Mouse (Mus musculus) CH12F3 (cell line): ENCODE data around the gene Cdca4.
"Not testable (repeated sequence)": the region's sequence is repeated elsewhere in the genome, so short reads cannot be mapped to it uniquely, and the experiment has no call there.

Experiments
- in situ Hi-C: fragments of 300-500 bp; cut with MboI; formaldehyde crosslinking; loops from 2 replicates; pipeline ENCODE4 v1.14.3; 2020; ENCODE audit warnings: low sequenced_read_pairs

Cdca4 gene

GRCm38 (mm10) chr12:112858581-112859336 is 29.5 kb upstream of the Cdca4 start:
- in situ Hi-C loops: no loop called here

- in situ Hi-C loops: no loop called here
These were observed 28.1 kb upstream of the Cdca4 start for GRCm38 (mm10) chr12:112857021-112857925.

GRCm38 (mm10) chr12:112856338-112856737 is 27.1 kb upstream of the Cdca4 start:
- in situ Hi-C loops: no loop called here

- in situ Hi-C loops: no loop called here
These were observed 25.5 kb upstream of the Cdca4 start for GRCm38 (mm10) chr12:112854610-112855333.

- in situ Hi-C loops: no loop called here
These were observed 24.0 kb upstream of the Cdca4 start for GRCm38 (mm10) chr12:112853050-112853729.

GRCm38 (mm10) chr12:112851116-112851515 is 21.9 kb upstream of the Cdca4 start:
- in situ Hi-C loops: no loop called here

GRCm38 (mm10) chr12:112850344-112850743 is 21.1 kb upstream of the Cdca4 start:
- in situ Hi-C loops: no loop called here

- in situ Hi-C loops: no loop called here
These were observed 20.2 kb upstream of the Cdca4 start for GRCm38 (mm10) chr12:112849235-112850022.

- in situ Hi-C loops: no loop called here
These were observed 18.7 kb upstream of the Cdca4 start for GRCm38 (mm10) chr12:112847880-112848279.

- in situ Hi-C loops: no loop called here
These were observed 14.6 kb upstream of the Cdca4 start for GRCm38 (mm10) chr12:112843803-112844202.

- in situ Hi-C loops: not testable (repeated sequence)
These were observed 12.9 kb upstream of the Cdca4 start for GRCm38 (mm10) chr12:112842128-112842527.

- in situ Hi-C loops: not testable (repeated sequence)
These were observed 12.2 kb upstream of the Cdca4 start for GRCm38 (mm10) chr12:112841338-112841892.

- in situ Hi-C loops: no loop called here
These were observed 11.2 kb upstream of the Cdca4 start for GRCm38 (mm10) chr12:112840209-112841086.

GRCm38 (mm10) chr12:112835046-112835445 is 5.8 kb upstream of the Cdca4 start:
- in situ Hi-C loops: no loop called here

GRCm38 (mm10) chr12:112833527-112833926 is 4.3 kb upstream of the Cdca4 start:
- in situ Hi-C loops: no loop called here

GRCm38 (mm10) chr12:112832411-112832810 is 3.2 kb upstream of the Cdca4 start:
- in situ Hi-C loops: no loop called here

GRCm38 (mm10) chr12:112830570-112830969 is 1.3 kb upstream of the Cdca4 start:
- in situ Hi-C loops: no loop called here

GRCm38 (mm10) chr12:112830141-112830540 is 918 bp upstream of the Cdca4 start:
- in situ Hi-C loops: no loop called here
